Mouse (Mus musculus) myocyte (in vitro differentiated cells): ENCODE results near the gene Wnt10b.

Experiments used
- E2F4 ChIP-seq: IDR thresholded peaks from one replicate; pipeline ENCODE4 v1.6.1; 2011; ENCODE audit warnings: mild to moderate bottlenecking, control low read depth, moderate library complexity; ENCODE audit not compliant: insufficient read depth
- MYOG ChIP-seq, 3 experiments: IDR thresholded peaks; one replicate each; pipeline ENCODE4 v1.6.1; 2011; ENCODE audit warnings: control low read depth in 2 of 3, low read depth in 2 of 3, mild to moderate bottlenecking in 2 of 3; ENCODE audit not compliant: insufficient read length in 2 of 3, control insufficient read depth in 1 of 3, insufficient read depth in 1 of 3
- POLR2A ChIP-seq: IDR thresholded peaks from one replicate; pipeline ENCODE4 v1.6.1; 2011; ENCODE audit warnings: low read depth, mild to moderate bottlenecking, control low read depth, moderate library complexity; ENCODE audit not compliant: insufficient read length
- POLR2AphosphoS2 ChIP-seq: IDR thresholded peaks from one replicate; pipeline ENCODE4 v1.6.1; 2011; ENCODE audit warnings: low read depth, control low read depth; ENCODE audit not compliant: insufficient read length
- REST ChIP-seq: IDR thresholded peaks from one replicate; pipeline ENCODE4 v1.6.1; 2011; ENCODE audit warnings: mild to moderate bottlenecking, control low read depth, moderate library complexity; ENCODE audit not compliant: insufficient read depth, insufficient read length
- SRF ChIP-seq: IDR thresholded peaks from one replicate; pipeline ENCODE4 v1.6.1; 2011; ENCODE audit warnings: low read depth; ENCODE audit not compliant: control insufficient read depth, insufficient read length
- USF1 ChIP-seq: IDR thresholded peaks from one replicate; pipeline ENCODE4 v1.6.1; 2011; ENCODE audit warnings: low read depth, mild to moderate bottlenecking, control low read depth, moderate library complexity

DNA sequence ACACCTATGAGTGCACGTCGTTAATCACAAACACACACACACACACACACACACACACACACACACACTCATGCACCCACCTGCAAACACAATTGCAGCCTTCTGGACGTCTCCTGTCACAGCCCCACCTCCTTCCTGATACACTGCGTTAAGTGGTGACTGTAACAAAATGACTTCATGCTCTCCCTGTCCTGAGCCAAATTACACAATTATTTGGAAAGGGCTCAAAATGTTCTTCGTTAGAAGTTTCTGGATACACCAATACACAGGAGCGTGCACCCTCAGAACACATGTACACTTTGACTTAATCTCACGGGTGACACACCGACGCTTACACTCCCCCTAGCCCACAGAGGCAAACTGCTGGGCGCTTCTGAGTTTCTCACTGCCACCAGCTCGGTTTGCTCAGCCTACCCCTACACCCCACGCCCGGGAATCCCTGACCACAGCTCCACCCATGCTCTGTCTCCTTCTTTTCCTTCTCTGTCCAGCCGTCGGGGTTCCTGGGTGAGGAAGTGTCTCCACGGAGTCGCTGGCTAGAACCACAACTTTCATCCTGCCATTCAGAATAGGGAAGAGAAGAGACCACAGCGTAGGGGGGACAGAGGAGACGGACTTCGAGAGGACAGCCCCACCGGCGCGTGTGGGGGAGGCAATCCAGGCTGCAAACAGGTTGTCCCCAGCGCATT lies 11.2 kb upstream of the Wnt10b start:
- TF ChIP-seq MYOG (IDR thresholded peaks at IDR 0.05; ENCODE audit: control insufficient read depth in 1 of 3, insufficient read depth in 1 of 3, insufficient read length in 2 of 3, low read depth in 2 of 3), result no peak
- TF ChIP-seq POLR2A, result no peak
- no peak for TF ChIP-seq E2F4
- no peak for TF ChIP-seq SRF
- no peak for TF ChIP-seq POLR2AphosphoS2
- no peak for TF ChIP-seq REST
- no peak for TF ChIP-seq USF1
